Mouse (Mus musculus) myocyte (in vitro differentiated cells): ENCODE results near the gene Lrrc49.

Source experiments
- CEBPB ChIP-seq: IDR thresholded peaks from 2 replicates; pipeline ENCODE4 v1.6.1; 2011; ENCODE audit warnings: mild to moderate bottlenecking, moderate library complexity; ENCODE audit not compliant: poor library complexity, insufficient read depth, severe bottlenecking
- E2F4 ChIP-seq: IDR thresholded peaks from one replicate; pipeline ENCODE4 v1.6.1; 2011; ENCODE audit warnings: mild to moderate bottlenecking, control low read depth, moderate library complexity; ENCODE audit not compliant: insufficient read depth
- MAX ChIP-seq: IDR thresholded peaks from one replicate; pipeline ENCODE4 v1.6.1; 2011; ENCODE audit warnings: low read depth, mild to moderate bottlenecking, control low read depth
- MYOD1 ChIP-seq, 3 experiments: IDR thresholded peaks; one replicate each; pipeline ENCODE4 v1.6.1; 2011; ENCODE audit warnings: control low read depth in 2 of 3, low read depth in 2 of 3, mild to moderate bottlenecking in 2 of 3, moderate library complexity in 1 of 3; ENCODE audit not compliant: insufficient read length in 2 of 3, control insufficient read depth in 1 of 3
- MYOG ChIP-seq, 3 experiments: IDR thresholded peaks; one replicate each; pipeline ENCODE4 v1.6.1; 2011; ENCODE audit warnings: control low read depth in 2 of 3, low read depth in 2 of 3, mild to moderate bottlenecking in 2 of 3; ENCODE audit not compliant: insufficient read length in 2 of 3, control insufficient read depth in 1 of 3, insufficient read depth in 1 of 3
- POLR2A ChIP-seq: IDR thresholded peaks from one replicate; pipeline ENCODE4 v1.6.1; 2011; ENCODE audit warnings: low read depth, mild to moderate bottlenecking, control low read depth, moderate library complexity; ENCODE audit not compliant: insufficient read length
- REST ChIP-seq: IDR thresholded peaks from one replicate; pipeline ENCODE4 v1.6.1; 2011; ENCODE audit warnings: mild to moderate bottlenecking, control low read depth, moderate library complexity; ENCODE audit not compliant: insufficient read depth, insufficient read length
- TCF12 ChIP-seq: IDR thresholded peaks from one replicate; pipeline ENCODE4 v1.6.1; 2011; ENCODE audit warnings: mild to moderate bottlenecking, control low read depth; ENCODE audit not compliant: poor library complexity, insufficient read depth, severe bottlenecking
- TCF3 ChIP-seq: IDR thresholded peaks from one replicate; pipeline ENCODE4 v1.6.1; 2011; ENCODE audit warnings: low read depth, control low read depth; ENCODE audit not compliant: insufficient read length
- USF1 ChIP-seq: IDR thresholded peaks from one replicate; pipeline ENCODE4 v1.6.1; 2011; ENCODE audit warnings: low read depth, mild to moderate bottlenecking, control low read depth, moderate library complexity

DNA sequence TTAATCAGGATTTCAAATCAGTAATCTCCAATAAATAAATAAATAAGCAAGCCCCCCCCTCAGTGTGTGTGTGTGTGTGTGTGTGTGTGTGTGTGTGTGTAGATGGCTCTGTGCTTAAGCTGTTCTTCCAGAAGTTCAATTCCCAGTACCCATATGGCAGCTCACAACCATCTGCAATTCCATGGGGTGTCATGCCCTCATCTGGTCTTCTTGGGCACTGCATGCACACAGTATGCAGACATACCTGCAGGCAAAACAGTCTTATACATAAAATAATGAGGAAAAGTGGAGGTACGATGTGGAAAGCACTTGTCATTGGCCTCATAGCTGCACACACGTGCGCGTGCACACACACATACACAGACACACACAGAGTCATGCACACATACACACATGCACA lies 136.7 kb downstream of the Lrrc49 start:
- TF ChIP-seq POLR2A (no peak), MAX (no peak), TCF3 (no peak), USF1 (no peak), MYOD1 (IDR thresholded peaks at IDR 0.05; ENCODE audit: control insufficient read depth in 1 of 3, insufficient read length in 2 of 3, low read depth in 2 of 3) (no peak), E2F4 (no peak), MYOG (IDR thresholded peaks at IDR 0.05; ENCODE audit: control insufficient read depth in 1 of 3, insufficient read depth in 1 of 3, insufficient read length in 2 of 3, low read depth in 2 of 3) (no peak), CEBPB (no peak), REST (no peak), TCF12 (no peak)
